Mouse (Mus musculus) cerebellum, postnatal 10 days (tissue): ENCODE measurements around the gene Cartpt.
A peak's percentile ranks its signal among the peaks of the same experiment; 100 is the strongest.
"Not testable (repeated sequence)": the region's sequence is repeated elsewhere in the genome, so short reads cannot be mapped to it uniquely, and the experiment has no call there.

ENCODE experiments used
- DNase-seq, 2 experiments: peaks; one replicate each; pipeline ENCODE4 v3.0.0; 2021; ENCODE audit warnings: mixed read lengths in 2 of 2

Cartpt gene

GRCm38 (mm10) chr13:99853131-99853530 lies 47.8 kb downstream of the Cartpt start:
- DNase-seq = no peak

GRCm38 (mm10) chr13:99852416-99852815 lies 48.5 kb downstream of the Cartpt start:
- not testable (repeated sequence) for DNase-seq

DNA sequence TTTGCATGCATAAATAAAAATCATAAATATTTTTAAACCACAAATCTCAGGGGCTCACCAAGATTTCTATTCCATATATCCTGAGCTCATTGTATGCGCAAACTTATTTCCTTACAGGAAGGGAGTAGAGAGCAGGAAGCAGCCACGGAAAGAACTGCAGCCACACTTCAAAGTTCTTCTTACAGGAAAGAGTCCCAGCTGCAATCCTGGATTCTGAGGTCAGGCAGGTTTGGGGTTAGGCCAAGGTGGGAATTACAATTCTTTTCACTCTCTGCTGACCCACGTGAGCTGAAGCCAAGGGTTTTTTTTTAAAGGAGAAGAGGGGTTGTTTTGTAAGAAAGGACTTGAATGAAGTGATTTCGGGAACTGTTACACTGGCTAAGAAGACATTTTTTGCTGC lies 49.9 kb downstream of the Cartpt start:
- no peak for DNase-seq

- DNase-seq = peak; percentile 66
These were observed 51.3 kb downstream of the Cartpt start for GRCm38 (mm10) chr13:99849597-99849996.
